Mouse (Mus musculus) left cerebral cortex, adult 2 months (tissue): Measurements from ENCODE around the gene Cd300e. TPM values are rescaled to one million over a fixed set of nuclear protein-coding genes. Genes with fewer than 3 reads are reported as not detected.

ENCODE experiments used
- DNase-seq, 2 experiments: peaks; one replicate each; pipeline ENCODE4 v3.0.0; 2021 to 2022; ENCODE audit warnings: low spot score in 2 of 2, mixed read lengths in 1 of 2; ENCODE audit errors: extremely low spot score in 1 of 2
- H3K27ac ChIP-seq: fragments of 200-600 bp; 2 replicates; pipeline ENCODE4 v1.8.1; 2022
- H3K4me3 ChIP-seq: fragments of 200-600 bp; 2 replicates; pipeline ENCODE4 v1.8.1; 2022
- CTCF ChIP-seq: fragments of 200-600 bp; IDR thresholded peaks from 2 replicates; pipeline ENCODE4 v1.8.1; 2022; ENCODE audit warnings: antibody characterized with exemption, mild to moderate bottlenecking, moderate library complexity
- intact Hi-C: fragments of 180-260 bp; cut with DNase I; formaldehyde crosslinking; loops from one replicate; pipeline ENCODE4 v1.15.1; 2025
- total RNA-seq, 2 experiments: library from RNA; stranded (reverse); gene quantifications; 2 replicates each; pipeline ENCODE4 v1.2.3; 2021

Cd300e gene
- total RNA-seq, 2 experiments from 2014 or later: 0.27 TPM; not detected in 1

DNA sequence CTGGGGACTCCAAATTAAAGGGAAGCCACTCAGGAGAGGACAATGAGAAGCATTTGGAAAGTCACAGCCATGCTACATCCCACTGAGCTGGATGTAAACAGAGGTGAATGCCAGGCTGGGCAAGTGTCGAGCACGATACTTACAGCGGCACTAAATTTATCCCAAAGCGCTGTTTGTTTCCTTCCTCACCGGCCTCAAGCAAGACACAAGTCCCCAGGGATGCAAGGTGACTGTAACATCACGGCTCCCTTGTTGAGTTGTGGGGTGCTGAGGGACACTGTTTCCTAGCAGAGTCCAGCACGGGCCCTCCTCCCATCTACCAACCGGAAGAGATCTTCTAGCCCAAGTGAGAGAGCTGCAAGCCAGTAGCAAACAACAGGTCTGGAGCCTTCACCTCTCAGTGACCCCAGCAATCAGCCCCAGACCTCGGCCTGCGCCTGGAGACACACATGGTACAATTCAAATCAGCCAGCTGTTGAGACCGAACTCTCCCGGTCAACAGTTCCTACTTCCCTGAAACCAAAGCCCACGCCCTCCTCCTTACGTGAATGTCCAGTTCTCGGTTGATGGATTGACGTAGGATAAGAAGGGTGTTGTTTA, 37.4 kb upstream of the Cd300e start:
- no peak overlapping the region for H3K27ac ChIP-seq
- no peak overlapping the region for H3K4me3 ChIP-seq
- intact Hi-C loops: no loop called here
- DNase-seq: no peak
- TF ChIP-seq CTCF: no peak

- no peak for TF ChIP-seq CTCF
- Histone ChIP-seq H3K4me3 (no peak overlapping the region), H3K27ac (no peak overlapping the region)
- intact Hi-C loops: no loop called here
- no peak for DNase-seq
These were observed 36.4 kb upstream of the Cd300e start for GRCm38 (mm10) chr11:115098203-115098932.

- intact Hi-C loops: no loop called here
- Histone ChIP-seq H3K27ac (no peak overlapping the region), H3K4me3 (peak overlapping the region; percentile 43)
- no peak for DNase-seq
- no peak for TF ChIP-seq CTCF
These were observed 30.2 kb upstream of the Cd300e start for GRCm38 (mm10) chr11:115092140-115092539.

DNA sequence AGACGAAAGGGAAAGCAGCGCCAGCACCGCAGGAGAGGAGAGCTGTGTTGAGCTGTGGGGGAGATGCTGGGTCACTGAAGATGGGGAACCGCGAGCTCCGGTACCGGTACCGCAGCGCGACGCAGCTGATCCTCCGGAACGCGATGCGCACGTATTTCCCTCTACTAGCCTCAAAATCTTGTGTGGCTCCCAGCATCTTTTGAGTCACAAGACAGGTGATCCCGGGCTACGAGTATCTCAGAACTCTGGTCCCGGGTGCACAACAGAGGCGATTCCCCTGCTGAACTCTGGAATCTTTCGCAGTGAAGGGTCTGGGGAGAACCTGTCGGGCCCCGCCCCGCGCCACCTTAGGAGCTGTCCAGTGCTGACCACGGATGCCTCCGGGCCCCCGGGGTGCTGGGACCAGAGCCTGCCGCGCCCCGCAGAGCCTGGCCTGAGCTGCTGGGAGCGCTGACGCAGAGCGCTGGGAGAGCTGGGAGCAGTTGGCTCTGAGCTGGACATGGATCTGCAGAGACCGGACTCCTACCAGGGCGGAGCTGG, 29.5 kb upstream of the Cd300e start, which contains the start of gene Rab37:
Rab37 (plus strand) TSS at position 70 of the 540 bp plus-strand sequence.
- Histone ChIP-seq H3K4me3 (peak within 1 kb of the TSS; percentile 43), H3K27ac (no peak within 1 kb of the TSS)
- TF ChIP-seq CTCF: no peak
- no peak for DNase-seq
- intact Hi-C loops: no loop called here

GRCm38 (mm10) chr11:115089853-115090252, 27.9 kb upstream of the Cd300e start:
- no peak for DNase-seq
- Histone ChIP-seq H3K27ac (no peak overlapping the region), H3K4me3 (no peak overlapping the region)
- peak; percentile 53 for TF ChIP-seq CTCF
- intact Hi-C loops: no loop called here

GRCm38 (mm10) chr11:115086213-115086612, 24.2 kb upstream of the Cd300e start:
- Histone ChIP-seq H3K4me3 (no peak overlapping the region), H3K27ac (no peak overlapping the region)
- TF ChIP-seq CTCF: no peak
- DNase-seq: no peak
- intact Hi-C loops: no loop called here

- intact Hi-C loops: no loop called here
These were observed 23.1 kb upstream of the Cd300e start for GRCm38 (mm10) chr11:115085064-115085463.

DNA sequence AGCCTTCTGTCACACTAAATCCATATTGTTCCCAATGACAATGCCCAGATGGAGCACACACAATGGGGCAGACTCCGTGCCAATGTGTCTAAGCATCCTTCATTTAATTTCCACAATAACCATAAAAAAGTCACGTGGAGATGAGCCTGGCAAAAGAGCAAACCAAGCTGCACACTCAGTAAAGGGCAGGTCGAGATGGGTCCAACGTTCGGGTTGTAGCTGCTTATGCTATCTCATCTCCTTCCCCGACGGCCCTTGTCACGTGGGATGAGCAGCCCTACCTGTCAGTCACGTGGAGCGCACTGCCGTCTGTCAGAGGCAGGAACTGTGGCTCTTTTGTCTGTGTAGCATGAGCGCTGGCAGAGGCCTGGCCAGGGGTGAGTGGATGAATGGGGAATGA, 22.6 kb upstream of the Cd300e start:
- H3K4me3 ChIP-seq: no peak overlapping the region
- DNase-seq: no peak
- H3K27ac ChIP-seq: no peak overlapping the region
- intact Hi-C loops: no loop called here
- TF ChIP-seq CTCF: no peak

More at GRCm38 (mm10) chr11:115085064-115085463, 23.1 kb upstream of the Cd300e start:
- TF ChIP-seq CTCF: no peak
- no peak for DNase-seq
- no peak overlapping the region for H3K27ac ChIP-seq
- no peak overlapping the region for H3K4me3 ChIP-seq

GRCm38 (mm10) chr11:115083376-115084139, 21.6 kb upstream of the Cd300e start:
- no peak; the same call in none of the 2 replicates for TF ChIP-seq CTCF
- no peak overlapping the region for H3K27ac ChIP-seq
- intact Hi-C loops: loop anchor here (1.0 to 2.0 kb wide), 2 partner anchors 69 to 187 kb away; no protein-coding TSS in a partner anchor
- H3K4me3 ChIP-seq: no peak overlapping the region
- peak; percentile 60 to 70 for DNase-seq

DNA sequence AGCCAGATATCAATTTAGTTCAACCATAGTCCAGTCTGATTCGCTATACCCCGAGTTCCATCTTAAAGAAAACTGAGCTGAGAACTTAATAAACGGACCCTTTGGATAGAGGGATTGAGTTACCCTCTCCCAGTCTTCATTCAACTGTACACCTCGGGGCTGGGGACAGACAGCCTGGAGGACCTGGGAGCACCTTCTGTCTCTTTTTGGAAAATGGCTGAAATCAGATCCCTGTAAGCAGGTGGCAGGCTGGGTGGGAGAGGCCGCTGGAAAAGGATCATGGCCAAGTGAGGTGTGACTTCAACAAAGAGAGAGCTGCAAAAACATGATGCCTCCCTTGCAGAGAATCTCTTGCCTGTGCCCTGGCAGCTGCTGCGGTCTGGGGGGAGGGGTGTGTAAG, 20.2 kb upstream of the Cd300e start:
- TF ChIP-seq CTCF: no peak
- H3K27ac ChIP-seq: no peak overlapping the region
- H3K4me3 ChIP-seq: no peak overlapping the region
- DNase-seq: no peak
- intact Hi-C loops: loop anchor here (2.0 kb wide), 1 partner anchor 189 kb away; no protein-coding TSS in a partner anchor

DNA sequence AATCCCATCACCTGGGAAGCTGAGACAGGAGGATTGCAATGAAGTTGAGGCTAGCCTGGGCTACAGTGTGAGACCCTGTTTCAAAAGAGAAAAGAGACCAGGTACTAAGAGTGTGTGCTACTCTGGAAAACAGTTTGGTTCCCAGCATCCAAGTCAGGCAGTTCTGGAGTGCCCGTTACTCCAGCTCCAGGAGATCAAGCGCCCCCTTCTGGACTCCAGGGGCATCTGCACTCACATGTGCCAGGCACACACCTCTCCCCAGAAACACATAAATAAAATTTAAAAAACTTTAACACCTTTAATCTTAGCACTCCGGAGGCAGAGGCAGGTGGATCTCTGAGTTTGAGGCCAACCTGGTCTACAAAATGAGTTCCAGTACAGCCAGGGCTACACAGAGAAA, 19.4 kb upstream of the Cd300e start:
- no peak for TF ChIP-seq CTCF
- Histone ChIP-seq H3K27ac (no peak overlapping the region), H3K4me3 (no peak overlapping the region)
- DNase-seq: no peak
- intact Hi-C loops: loop anchor here (2.0 kb wide), 1 partner anchor 101 kb away; no protein-coding TSS in a partner anchor
